Mouse (Mus musculus) forebrain, postnatal 0 days (tissue): ENCODE results near the gene Ippk. TPM values are rescaled to one million over a fixed set of nuclear protein-coding genes. Genes with fewer than 3 reads are reported as not detected.

Experiments
- ATAC-seq: fragments of 200-750 bp; cut with Nextera tagmentation; 2 replicates; pipeline ENCODE4 v1.8.0; 2017; ENCODE audit warnings: mild to moderate bottlenecking, moderate library complexity
- DNase-seq: peaks from one replicate; pipeline ENCODE4 v3.0.0-alpha.2; 2015
- H3K27ac ChIP-seq: fragments of 300-500 bp; sonication (generic); 2 replicates; pipeline ENCODE4 v1.5.1; 2014; ENCODE audit warnings: low read depth, mild to moderate bottlenecking, antibody characterized with exemption, low read length, moderate library complexity, mixed read lengths
- H3K27me3 ChIP-seq: fragments of 300-500 bp; sonication (generic); 2 replicates; pipeline ENCODE4 v1.6.1; 2014; ENCODE audit warnings: mild to moderate bottlenecking, low read length, mixed read lengths; ENCODE audit not compliant: insufficient read depth
- H3K36me3 ChIP-seq: fragments of 300-500 bp; sonication (generic); 2 replicates; pipeline ENCODE4 v1.6.1; 2014; ENCODE audit warnings: mild to moderate bottlenecking, moderate library complexity; ENCODE audit not compliant: insufficient read depth
- H3K4me1 ChIP-seq: fragments of 300-500 bp; sonication (generic); 2 replicates; pipeline ENCODE4 v1.6.1; 2014; ENCODE audit warnings: antibody characterized with exemption; ENCODE audit not compliant: insufficient read depth
- H3K4me2 ChIP-seq: fragments of 300-500 bp; sonication (generic); 2 replicates; pipeline ENCODE4 v1.6.1; 2014; ENCODE audit warnings: low read depth, mild to moderate bottlenecking, moderate library complexity
- H3K4me3 ChIP-seq: fragments of 300-500 bp; sonication (generic); 2 replicates; pipeline ENCODE4 v1.5.1; 2014; ENCODE audit warnings: low read depth, low read length, mixed read lengths
- H3K9ac ChIP-seq: fragments of 300-500 bp; sonication (generic); 2 replicates; pipeline ENCODE4 v1.6.1; 2014; ENCODE audit warnings: mild to moderate bottlenecking
- H3K9me3 ChIP-seq: fragments of 300-500 bp; sonication (generic); 2 replicates; pipeline ENCODE4 v1.6.1; 2016; ENCODE audit warnings: low read length
- CTCF ChIP-seq: sonication (generic); IDR thresholded peaks from 2 replicates; pipeline ENCODE4 v1.5.1; 2016; ENCODE audit warnings: antibody characterized with exemption, control low read depth, low read depth
- WGBS: fragments of 180-500 bp; shearing (Covaris S2); extraction: QIAGEN DNeasy Blood & Tissue Kit; methylation state at CpG from one replicate; pipeline ENCODE4 v1.1.7; 2014; 5-methylcytosine and 5-hydroxymethylcytosine counted together
- polyA plus RNA-seq: library from polyadenylated mRNA; unstranded; fragments of >200 nt; fragmentation: Nextera tagmentation; extraction: Ambion mirVana; gene quantifications from 2 replicates; pipeline ENCODE4 v1.2.1, GENCODE M21; 2015
- total RNA-seq: library from RNA; depleted of rRNA; stranded (reverse); fragments of >200 nt; gene quantifications from 2 replicates; pipeline ENCODE4 v1.2.3, GENCODE M21; 2014; rRNA removed

The Ippk gene
- total and polyA plus RNA-seq, 2 experiments from 2014 or later: 11.7 to 15.9 TPM

DNA sequence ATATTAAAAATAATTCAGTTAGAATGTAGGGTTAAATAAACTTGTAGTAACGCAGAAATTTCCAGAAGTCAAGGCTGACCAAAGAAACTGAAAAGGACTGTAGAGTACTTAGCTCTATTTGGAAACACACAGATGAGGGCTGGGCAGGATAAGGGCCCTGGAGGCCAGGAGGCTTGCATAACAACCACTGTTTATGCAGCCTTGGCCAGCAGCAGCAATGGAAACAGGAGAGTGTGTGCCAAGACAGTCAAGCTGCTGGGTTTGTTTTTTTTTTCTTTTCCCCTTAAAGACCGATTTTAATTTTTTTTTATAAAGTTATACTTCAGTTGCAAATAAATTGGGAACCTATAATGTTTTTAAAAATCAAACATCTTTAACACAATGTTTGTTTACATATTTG is 59.0 kb downstream of the Ippk start:
- ATAC-seq (peak; percentile 64; the same call in 1 of the 2 replicates), DNase-seq (peak; percentile 21)
- Histone ChIP-seq H3K4me2 (no peak overlapping the region), H3K4me1 (no peaks in the 10 kb centered on the region), H3K36me3 (no peaks in the 10 kb centered on the region), H3K27me3 (no peaks in the 10 kb centered on the region), H3K9ac (no peak overlapping the region), H3K27ac (no peak overlapping the region), H3K9me3 (no peaks in the 10 kb centered on the region), H3K4me3 (no peak overlapping the region)
- WGBS: 43% methylated on average over 2 of the region's 2 CpGs
- TF ChIP-seq CTCF: no peak

DNA sequence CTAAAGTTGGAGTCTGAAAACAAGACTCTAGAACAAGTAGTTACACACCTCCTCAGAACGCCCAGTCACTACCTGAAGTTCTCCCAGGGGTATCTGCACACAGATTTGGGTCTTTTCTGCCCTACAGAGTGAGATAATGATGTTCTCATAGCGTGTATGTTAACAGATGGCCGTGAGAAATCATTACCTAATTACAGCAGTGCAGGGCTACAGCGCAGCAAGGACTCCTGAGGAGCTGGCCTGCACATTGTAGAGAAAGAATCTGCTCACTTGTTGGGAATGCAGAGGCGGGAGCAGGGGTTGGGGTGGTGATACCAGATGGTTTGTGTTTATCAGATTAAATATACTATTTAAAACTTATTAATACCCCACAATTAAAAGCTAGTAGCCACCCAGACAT is 59.5 kb downstream of the Ippk start:
- DNase-seq: no peak
- no peak for TF ChIP-seq CTCF

GRCm38 (mm10) chr13:49485388-49485787 is 64.3 kb downstream of the Ippk start:
- no peak overlapping the region for H3K4me3 ChIP-seq
- H3K27ac ChIP-seq: no peak overlapping the region
- TF ChIP-seq CTCF: no peak
- no peak overlapping the region for H3K4me2 ChIP-seq
- no peaks in the 10 kb centered on the region for H3K27me3 ChIP-seq
- no peaks in the 10 kb centered on the region for H3K9me3 ChIP-seq
- DNase-seq (peak; percentile 40), ATAC-seq (peak; percentile 68)
- no peak overlapping the region for H3K9ac ChIP-seq
- WGBS: 75% methylated on average over 5 of the region's 5 CpGs
- no peaks in the 10 kb centered on the region for H3K4me1 ChIP-seq
- H3K36me3 ChIP-seq: no peaks in the 10 kb centered on the region

More for the DNA sequence above, 59.5 kb downstream of the Ippk start:
- no peaks in the 10 kb centered on the region for H3K36me3 ChIP-seq
- no peak overlapping the region for H3K27ac ChIP-seq
- ATAC-seq: no peak
- no peaks in the 10 kb centered on the region for H3K4me1 ChIP-seq
- H3K9me3 ChIP-seq: no peaks in the 10 kb centered on the region
- H3K27me3 ChIP-seq: no peaks in the 10 kb centered on the region
- 39% methylated on average over 5 of the region's 5 CpGs for WGBS
- H3K4me2 ChIP-seq: no peak overlapping the region
- H3K9ac ChIP-seq: no peak overlapping the region
- no peak overlapping the region for H3K4me3 ChIP-seq

- no peaks in the 10 kb centered on the region for H3K36me3 ChIP-seq
- H3K4me3 ChIP-seq: no peak within 1 kb of the TSS
- no peak for TF ChIP-seq CTCF
- no peak for DNase-seq
- no peak within 1 kb of the TSS for H3K9ac ChIP-seq
- 79% methylated on average over 6 of the region's 6 CpGs for whole genome bisulfite sequencing
- no peaks in the 10 kb centered on the region for H3K27me3 ChIP-seq
- H3K27ac ChIP-seq: no peak within 1 kb of the TSS
- H3K4me1 ChIP-seq: no peaks in the 10 kb centered on the region
- no peak for ATAC-seq
- H3K9me3 ChIP-seq: no peaks in the 10 kb centered on the region
- H3K4me2 ChIP-seq: no peak within 1 kb of the TSS
Observed at GRCm38 (mm10) chr13:49492376-49493368, 71.6 kb downstream of the Ippk start, which contains the start of gene Tes3-ps. Gene Tes3-ps, plus strand, starts transcription at chr13:49493318.

DNA sequence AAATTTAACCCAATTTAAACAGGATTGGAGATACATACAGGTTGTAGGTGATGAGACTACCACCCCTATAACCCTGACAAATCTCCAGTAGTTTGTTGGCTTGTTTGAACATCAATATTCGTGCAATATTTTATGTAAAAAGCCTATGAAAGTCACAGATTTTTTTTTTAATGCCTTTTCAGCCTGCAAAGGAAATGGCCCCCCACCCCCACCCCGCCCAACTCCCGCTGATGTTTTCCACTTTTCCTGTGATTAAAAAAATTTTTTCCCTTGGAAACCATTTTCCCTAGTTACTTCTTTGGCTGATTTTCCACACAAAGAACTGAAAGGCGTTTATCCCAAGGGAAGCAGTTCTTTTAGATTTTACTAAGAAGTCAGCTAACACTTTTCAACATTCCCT is 83.5 kb downstream of the Ippk start, which contains the start of gene Ecm2:
Ecm2 (plus strand) TSS at position 301 of the 400 bp plus-strand sequence.
- WGBS: 38% methylated on average over 4 of the region's 4 CpGs

GRCm38 (mm10) chr13:49505776-49506175 is 84.7 kb downstream of the Ippk start:
- Histone ChIP-seq H3K36me3 (no peaks in the 10 kb centered on the region), H3K4me2 (no peak overlapping the region), H3K9me3 (no peaks in the 10 kb centered on the region), H3K4me1 (no peaks in the 10 kb centered on the region), H3K9ac (no peak overlapping the region), H3K27me3 (no peaks in the 10 kb centered on the region), H3K4me3 (no peak overlapping the region), H3K27ac (no peak overlapping the region)
- no peak for DNase-seq
- TF ChIP-seq CTCF: no peak
- 91% methylated on average over 4 of the region's 4 CpGs for WGBS
- ATAC-seq: no peak

More for the DNA sequence above, 83.5 kb downstream of the Ippk start, which contains the start of gene Ecm2:
- Histone ChIP-seq H3K27ac (no peak within 1 kb of the TSS), H3K9ac (no peak within 1 kb of the TSS), H3K4me1 (no peaks in the 10 kb centered on the region), H3K27me3 (no peaks in the 10 kb centered on the region), H3K36me3 (no peaks in the 10 kb centered on the region), H3K9me3 (no peaks in the 10 kb centered on the region), H3K4me3 (no peak within 1 kb of the TSS), H3K4me2 (no peak within 1 kb of the TSS)
- no peak for ATAC-seq
- no peak for DNase-seq
- TF ChIP-seq CTCF: no peak

DNA sequence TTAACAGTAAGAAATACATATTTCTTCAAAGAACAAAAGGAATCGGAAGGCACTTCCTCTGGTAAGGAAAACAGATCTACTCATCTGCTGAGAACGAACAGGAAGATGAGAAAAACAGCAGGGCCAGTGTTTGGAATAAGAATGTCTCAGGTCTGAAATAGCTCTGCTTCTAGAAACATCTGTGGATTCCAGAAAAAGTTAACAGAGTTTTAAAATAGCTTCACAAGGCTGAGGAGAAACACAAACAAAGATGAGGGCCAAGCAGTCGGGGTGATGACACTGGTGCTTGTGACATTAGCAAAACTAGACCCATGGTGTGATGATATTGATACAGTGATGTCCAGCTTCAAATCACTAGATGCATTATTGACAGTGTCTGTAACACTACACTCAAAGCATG is 86.1 kb downstream of the Ippk start:
- DNase-seq (no peak), ATAC-seq (no peak)
- Histone ChIP-seq H3K4me3 (no peak overlapping the region), H3K9ac (no peak overlapping the region), H3K4me1 (no peaks in the 10 kb centered on the region), H3K27me3 (no peaks in the 10 kb centered on the region), H3K27ac (no peak overlapping the region), H3K4me2 (no peak overlapping the region), H3K9me3 (no peaks in the 10 kb centered on the region), H3K36me3 (no peaks in the 10 kb centered on the region)
- WGBS: 88% methylated on average over 3 of the region's 3 CpGs
- TF ChIP-seq CTCF: no peak

Other genes starting within 250 kb of the Ippk start
- 16.5 and 28.6 TPM in 2 replicates for gene Ninj1, start 233.8 kb upstream of the Ippk start, total RNA-seq
- 37.0 and 43.1 TPM in 2 replicates for gene Ninj1, start 233.8 kb upstream of the Ippk start, polyA plus RNA-seq
- gene Card19, start 205.2 kb upstream of the Ippk start, total RNA-seq: 14.9 and 15.8 TPM in 2 replicates
- 32.0 TPM in 2 replicates for gene Card19, start 205.2 kb upstream of the Ippk start, polyA plus RNA-seq
- gene Susd3, start 172.5 kb upstream of the Ippk start, total RNA-seq: 0.38 and 0.85 TPM in 2 replicates
- 0.77 and 1.2 TPM in 2 replicates for gene Susd3, start 172.5 kb upstream of the Ippk start, polyA plus RNA-seq
- 14.0 and 17.2 TPM in 2 replicates for gene Fgd3, start 100.9 kb upstream of the Ippk start, total RNA-seq
- 2.0 and 2.8 TPM in 2 replicates for gene Fgd3, start 100.9 kb upstream of the Ippk start, polyA plus RNA-seq
- 40.9 and 50.9 TPM in 2 replicates for gene Bicd2, start 79.7 kb upstream of the Ippk start, total RNA-seq
- gene Bicd2, start 79.7 kb upstream of the Ippk start, polyA plus RNA-seq: 20.8 and 23.7 TPM in 2 replicates
- gene Tes3-ps, start 72.1 kb downstream of the Ippk start, total RNA-seq: 0.31 and 0.67 TPM in 2 replicates
- 0.49 and 0.56 TPM in 2 replicates for gene Tes3-ps, start 72.1 kb downstream of the Ippk start, polyA plus RNA-seq
- gene Ecm2, start 83.6 kb downstream of the Ippk start, total RNA-seq: 2.0 TPM in 2 replicates
- gene Ecm2, start 83.6 kb downstream of the Ippk start, polyA plus RNA-seq: 1.0 and 1.8 TPM in 2 replicates
- 1.6 and 7.9 TPM in 2 replicates for gene Aspn, start 123.2 kb downstream of the Ippk start, total RNA-seq
- gene Aspn, start 123.2 kb downstream of the Ippk start, polyA plus RNA-seq: 1.1 and 1.4 TPM in 2 replicates
- 1.9 and 2.4 TPM in 2 replicates for gene Omd, start 161.2 kb downstream of the Ippk start, total RNA-seq
- 1.9 and 2.3 TPM in 2 replicates for gene Omd, start 161.2 kb downstream of the Ippk start, polyA plus RNA-seq
- 19.2 and 29.8 TPM in 2 replicates for gene Ogn, start 186.8 kb downstream of the Ippk start, total RNA-seq
- gene Ogn, start 186.8 kb downstream of the Ippk start, polyA plus RNA-seq: 13.6 and 18.1 TPM in 2 replicates
- gene Cenpp, start 231.5 kb downstream of the Ippk start, total RNA-seq: 5.6 and 6.9 TPM in 2 replicates
- gene Cenpp, start 231.5 kb downstream of the Ippk start, polyA plus RNA-seq: 7.5 and 9.0 TPM in 2 replicates
- 14.8 and 22.5 TPM in 2 replicates for gene Nol8, start 231.8 kb downstream of the Ippk start, total RNA-seq
- gene Nol8, start 231.8 kb downstream of the Ippk start, polyA plus RNA-seq: 12.4 and 14.3 TPM in 2 replicates